Mouse (Mus musculus) spleen, postnatal 14 days (tissue): ENCODE data around the gene Pkn3.
A peak's percentile ranks its signal among the peaks of the same experiment; 100 is the strongest.
"Not testable (repeated sequence)": the region's sequence is repeated elsewhere in the genome, so short reads cannot be mapped to it uniquely, and the experiment has no call there.

Experiments used
- DNase-seq, 2 experiments: peaks; one replicate each; pipeline ENCODE4 v3.0.0; 2021 to 2022; ENCODE audit warnings: low spot score in 2 of 2

The Pkn3 gene

DNA sequence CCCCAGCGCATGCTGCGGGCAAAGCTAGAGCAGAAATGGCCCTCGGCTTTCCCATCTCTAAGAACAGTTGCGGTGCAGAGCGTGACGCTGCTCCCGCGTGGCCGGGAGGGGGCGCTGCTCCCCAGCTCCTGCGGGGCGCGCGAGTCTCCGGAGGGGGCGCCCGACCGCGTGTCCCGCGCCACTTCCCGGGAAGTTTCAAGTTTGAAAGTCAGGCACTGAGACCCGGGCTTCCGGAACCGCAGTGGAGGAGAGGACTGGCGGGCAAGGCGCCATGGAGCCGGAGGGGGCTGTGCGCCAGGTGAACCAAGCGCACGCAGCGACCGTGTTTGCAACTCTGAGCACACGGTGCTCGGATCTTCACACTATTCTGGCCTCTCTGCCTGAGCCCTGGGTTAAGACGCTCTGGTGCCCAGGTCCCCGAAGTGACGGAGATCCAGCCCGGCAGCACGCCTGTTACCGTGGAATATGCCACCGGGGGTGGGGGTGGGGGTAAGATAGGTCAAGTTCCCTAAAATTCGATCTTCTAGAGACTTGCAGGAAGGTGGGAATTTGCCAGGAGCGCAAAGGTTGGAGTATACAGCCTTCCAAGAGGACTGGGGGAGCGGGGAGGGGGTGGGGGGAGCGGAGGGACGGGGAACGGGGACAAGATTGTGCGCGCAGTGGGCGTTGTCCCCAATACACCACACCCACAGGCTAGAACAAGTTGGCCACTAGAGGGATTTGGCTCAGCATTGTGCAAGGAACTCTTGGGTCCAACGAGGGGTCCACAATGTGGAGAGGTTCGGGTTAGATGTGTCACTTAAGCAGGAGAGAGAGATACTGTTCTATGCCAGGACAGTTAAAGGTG lies at the start of gene Pkn3:
Gene Pkn3, plus strand, starts transcription at position 183 of the 847 bp plus-strand sequence.
- DNase-seq = peak; percentile 65 to 82

DNA sequence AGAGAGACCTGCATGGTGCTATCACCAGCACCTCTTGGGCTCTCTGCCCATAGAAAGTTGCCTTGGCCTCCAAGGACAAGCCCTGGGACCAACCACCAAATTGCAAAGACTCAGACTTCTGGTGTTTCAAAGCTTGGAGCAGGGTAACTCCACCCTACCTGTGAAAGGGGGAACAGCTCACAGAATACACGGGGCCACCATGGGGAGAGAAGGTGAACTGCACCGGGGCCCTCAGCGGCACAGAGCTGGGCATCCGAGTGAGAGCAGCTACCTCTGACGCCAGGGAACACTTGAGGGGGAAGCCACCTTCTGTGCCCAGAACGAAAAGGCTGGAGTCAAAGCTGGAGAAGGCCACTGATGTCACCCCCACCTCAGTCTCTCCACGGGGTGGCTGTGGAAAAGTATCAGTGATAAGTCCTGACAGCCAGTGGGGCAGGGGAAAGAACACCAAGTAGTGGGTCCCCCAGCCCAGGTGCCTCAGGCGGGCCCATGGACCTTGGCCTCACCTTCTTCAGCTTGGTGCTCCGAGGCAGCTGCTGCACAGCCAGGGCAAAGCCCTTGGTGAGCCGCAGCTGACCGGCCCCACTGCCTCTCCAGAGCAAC lies 45.1 kb upstream of the Pkn3 start:
- DNase-seq = no peak

DNA sequence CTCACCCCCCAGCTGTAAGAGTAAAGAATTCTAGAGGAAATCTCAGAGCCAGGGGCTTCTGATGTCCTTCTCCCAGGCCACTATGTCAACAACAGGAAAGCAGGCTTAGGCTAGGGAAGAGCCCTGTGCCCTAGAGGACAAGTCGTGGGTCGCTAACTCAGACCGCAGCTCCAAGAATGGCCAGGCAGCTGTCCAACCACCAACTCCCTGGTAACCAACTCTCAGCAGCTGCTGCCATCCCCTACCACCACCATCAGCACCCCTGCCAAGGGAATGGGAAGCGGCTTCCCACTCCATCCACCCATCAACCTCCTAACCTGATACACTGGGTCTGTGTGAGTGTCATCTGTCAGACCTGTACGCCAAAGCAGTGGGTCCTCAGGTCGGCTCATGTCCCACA lies 44.5 kb upstream of the Pkn3 start:
- no peak for DNase-seq

DNA sequence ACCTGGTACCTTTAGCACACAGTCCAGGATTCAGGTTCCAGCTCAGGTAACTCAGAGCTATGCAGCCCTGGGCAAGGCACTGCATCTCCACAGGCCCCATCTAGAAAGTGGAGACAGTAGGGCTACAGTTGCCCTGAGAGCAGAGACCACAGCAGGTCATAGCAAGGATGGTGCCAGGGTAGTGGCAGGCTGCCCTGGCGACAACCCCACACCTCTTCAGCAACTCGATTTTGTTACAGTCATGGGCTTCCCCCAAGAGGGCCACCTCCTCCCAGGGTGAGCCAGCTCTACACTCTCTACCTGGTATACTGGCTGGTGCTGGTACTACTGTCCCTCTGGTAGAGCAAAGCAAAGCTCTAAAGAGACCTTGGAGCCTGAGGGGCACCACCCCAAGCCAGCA lies 39.7 kb upstream of the Pkn3 start:
- DNase-seq = no peak

DNA sequence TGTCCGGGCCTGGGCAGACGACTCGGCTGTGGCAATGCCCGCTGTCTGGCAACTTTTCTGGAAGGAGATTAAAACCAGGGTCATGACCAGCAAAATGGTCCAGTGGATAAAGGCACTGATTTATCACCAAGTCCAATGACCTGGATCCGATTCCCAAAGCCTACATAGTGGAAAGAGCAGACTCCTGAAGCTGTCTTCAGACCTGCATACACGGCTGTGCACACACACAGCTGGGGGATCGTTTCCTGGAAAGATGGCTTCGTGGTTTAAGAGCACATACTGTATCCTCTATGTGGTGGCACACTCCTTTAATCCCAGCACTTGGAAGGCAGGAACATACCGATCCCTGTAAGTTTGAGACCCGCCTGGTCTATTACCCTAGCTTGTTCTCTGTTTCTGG lies 39.1 kb upstream of the Pkn3 start:
- DNase-seq = no peak

DNA sequence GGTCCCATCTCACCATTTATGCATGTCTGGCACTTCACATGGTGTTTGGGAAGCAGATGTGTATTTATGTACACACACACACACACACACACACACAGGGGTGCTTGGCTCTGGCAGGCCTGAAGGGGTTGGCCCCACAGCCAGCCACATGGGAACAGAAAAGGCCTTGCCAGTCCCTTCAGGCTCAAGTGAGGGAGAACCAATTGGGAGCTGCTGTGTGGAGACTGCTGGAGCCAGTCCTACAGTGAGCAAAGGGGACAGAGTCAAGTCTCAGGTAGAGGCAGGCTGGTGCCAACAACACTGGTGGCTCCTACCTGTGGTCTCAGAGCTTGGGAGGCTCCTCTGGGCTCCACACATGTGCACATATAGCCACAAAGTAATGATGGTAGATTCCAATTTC lies 37.8 kb upstream of the Pkn3 start:
- DNase-seq = no peak

DNA sequence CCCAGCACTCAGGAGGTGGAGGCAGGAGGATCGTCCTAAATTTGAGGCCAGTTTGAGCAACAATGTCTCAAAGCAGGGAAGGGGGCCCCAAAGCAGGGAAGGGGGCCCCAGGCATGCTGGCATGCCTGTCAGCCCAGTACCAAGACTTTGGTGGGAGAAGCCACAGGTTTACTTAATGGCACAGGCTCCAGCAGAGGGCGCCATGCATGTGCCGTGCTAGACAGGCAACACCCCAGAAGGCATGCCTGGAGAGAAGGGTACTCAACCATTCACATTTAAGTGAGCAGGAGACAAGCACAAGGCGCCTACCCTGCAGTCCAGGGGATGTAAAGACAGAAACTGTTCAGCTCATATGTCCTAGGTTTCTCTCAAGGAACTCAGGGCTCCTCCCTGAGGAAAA lies 35.0 kb upstream of the Pkn3 start:
- peak; percentile 62 to 80 for DNase-seq

DNA sequence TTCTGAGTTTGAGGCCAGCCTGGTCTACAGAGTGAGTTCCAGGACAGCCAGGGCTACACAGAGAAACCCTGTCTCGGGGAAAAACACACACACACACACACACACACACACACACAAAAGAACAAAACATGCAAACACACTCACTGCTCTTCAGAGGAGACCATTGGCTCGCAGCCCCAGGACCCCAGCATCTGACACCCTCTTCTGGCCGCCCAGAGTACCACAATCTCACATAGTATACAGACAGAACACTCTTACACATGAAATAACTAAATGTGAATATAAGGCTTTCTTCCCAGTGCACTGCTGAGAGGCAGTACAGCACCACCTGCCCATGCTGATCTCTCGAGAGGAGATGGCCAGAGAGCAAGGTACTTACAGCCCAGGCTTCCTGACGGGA lies 32.9 kb upstream of the Pkn3 start:
- no peak for DNase-seq

DNA sequence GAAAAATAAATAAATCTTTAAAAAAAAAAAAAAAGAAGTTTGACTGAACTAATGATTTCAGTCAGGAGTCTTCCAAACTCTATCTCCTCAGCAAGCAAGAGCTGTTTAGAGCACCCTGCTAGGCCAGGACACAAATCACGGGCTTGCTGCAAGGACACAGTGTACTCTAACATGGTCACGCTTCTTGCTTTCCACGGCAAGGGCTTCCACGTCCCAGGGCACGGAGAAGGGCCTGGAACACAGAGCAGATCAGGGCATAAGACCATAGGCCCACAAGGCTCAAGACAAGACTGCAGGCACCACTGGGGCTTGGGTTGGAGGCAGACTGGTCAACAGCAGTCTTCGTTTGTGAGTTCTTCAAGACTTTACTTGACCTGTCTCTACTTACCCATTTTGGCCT lies 30.4 kb upstream of the Pkn3 start:
- no peak for DNase-seq

DNA sequence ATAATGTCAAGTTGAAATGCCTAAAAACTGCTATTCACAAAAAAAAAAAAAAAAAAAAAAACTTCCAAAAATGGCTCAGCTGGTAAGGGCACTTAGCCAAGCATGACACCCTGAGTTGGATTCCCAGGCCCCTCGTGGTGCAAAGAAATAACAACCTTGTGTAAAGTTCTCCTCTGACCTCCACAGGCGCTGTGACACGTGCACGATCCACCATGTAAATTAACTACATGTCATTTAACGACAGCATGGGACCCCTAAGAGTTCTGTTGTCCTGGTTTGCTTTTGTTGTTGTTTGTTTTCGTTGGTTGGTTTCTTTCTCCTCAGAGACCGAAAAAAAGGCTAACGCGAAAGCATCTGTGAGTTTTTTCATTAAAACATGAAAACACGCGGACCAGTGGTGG lies 29.4 kb upstream of the Pkn3 start:
- DNase-seq = no peak

DNA sequence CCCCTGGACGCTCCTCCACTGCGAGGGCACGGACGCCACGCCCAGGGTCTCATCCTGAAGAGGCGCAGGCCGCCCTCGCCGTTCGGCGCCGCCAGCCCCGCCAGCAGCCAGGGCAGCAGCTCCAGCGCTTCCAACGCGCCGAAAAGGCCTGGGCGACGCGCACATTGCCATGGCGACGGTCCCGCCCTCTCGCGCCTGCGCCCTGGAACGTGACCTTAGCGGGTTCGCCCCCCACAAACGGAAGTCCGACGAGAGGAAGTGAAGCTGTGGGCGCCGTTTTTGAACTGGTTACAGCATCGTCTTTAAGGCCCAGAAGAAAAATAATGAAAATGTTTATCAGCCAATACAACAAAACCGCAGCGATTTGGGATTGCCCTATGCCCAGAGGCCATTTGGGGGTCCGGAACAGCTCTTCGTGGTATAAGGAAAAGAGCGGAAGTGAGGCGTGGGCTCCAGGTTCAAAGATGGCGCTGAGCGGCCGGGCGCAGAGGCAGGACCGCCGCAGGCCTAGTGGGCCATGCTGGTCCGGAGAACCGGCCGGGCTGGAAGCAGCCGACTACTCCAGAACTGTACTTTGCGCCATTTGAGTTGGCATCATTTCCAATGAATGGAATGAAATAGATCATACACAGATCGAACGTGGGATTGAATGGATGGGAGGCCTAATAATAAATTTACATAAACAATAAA lies 28.6 kb upstream of the Pkn3 start, which contains the start of gene Wdr34:
Gene Wdr34, minus strand, starts transcription at position 183 of the 690 bp plus-strand sequence.
- peak; percentile 97 to 98 for DNase-seq

DNA sequence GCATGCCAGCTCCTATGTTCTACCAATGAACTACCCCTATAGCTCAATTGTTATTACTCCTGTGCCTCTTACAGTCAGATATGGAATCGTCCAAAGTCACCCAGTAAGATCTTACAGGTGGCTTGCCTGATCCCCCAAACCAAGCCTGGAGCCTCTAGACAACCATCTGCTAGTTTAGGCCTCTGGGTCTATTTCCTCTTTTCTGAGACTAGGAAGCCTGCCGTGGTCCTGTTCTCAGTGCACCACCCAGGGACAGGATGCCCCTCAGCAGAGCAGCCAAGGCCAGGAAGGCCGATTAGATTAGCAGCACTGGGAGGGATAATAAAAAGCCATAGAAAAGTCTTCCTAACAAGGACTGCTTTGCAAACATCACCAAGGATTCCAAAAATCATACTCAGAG lies 27.7 kb upstream of the Pkn3 start:
- DNase-seq = no peak

DNA sequence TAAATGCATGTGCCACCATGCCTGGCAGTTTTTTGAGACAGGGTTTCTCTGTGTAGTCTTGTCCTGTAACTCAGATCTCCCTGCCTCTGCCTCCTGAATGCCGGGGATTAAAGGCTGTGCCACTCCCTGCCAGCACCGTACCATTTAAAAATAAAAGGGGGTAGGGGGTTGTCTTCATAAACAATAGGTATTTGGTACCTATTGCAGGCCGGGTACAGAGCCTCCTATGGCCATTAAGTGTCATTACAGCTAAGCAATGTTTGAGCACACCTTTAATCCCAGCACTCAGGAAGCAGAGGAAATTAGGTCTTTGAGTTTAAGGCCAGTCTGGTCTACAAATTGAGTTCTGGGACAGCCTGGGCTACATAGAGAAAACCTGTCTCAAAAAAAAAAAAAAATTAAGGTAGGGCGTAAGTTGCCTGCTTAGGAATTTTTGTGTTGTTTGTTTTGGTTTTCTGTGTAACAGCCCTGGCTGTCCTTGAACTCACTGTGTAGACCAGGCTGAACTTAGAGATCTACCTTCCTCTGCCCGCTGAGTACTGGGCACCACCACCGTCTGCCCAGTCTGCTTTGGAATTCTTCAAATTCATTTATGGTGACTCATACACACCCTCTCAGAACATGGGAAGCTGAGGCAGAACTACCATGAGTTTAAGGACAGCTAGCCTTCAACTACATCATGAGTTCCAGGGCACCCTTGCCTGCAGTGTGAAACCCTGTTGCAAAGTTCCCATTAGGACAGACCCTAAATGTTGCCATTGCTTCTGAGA lies 25.3 kb upstream of the Pkn3 start:
- no peak for DNase-seq

DNA sequence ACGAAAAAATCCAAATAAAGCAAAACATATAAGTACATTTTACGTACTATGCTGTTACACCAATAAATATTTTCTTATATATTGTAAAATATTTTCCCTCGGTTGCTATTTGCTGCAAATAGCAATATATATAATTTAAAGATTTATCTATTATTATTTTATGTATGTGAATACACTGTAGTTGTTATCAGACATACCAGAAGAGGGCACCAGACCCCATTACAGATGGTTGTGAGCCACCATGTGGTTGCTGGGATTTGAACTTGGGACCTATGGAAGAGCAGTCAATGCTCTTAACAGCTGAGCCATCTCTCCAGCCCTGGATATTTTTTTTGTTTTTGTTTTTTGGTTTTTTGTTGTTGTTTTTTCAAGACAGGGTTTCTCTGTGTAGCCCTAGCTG lies 22.2 kb upstream of the Pkn3 start:
- not testable (repeated sequence) for DNase-seq

DNA sequence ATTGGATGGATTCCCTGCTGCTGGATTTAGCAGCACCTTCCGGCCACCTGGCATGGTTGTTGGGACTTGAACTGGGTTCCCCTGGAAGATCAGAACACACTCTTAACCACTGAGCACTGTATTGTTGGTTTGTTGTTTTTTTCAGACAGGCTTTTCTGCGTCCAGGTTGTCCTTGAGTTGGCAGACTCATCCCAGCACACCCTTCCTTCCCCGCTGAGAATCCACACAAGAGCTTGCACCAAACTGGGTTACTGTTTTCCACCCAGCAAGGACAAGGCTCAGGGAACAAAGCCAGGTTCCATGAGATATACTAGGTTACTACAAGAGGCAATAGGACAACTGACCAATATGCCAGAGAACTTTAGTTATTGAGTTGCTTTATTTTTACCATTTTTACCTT lies 20.7 kb upstream of the Pkn3 start:
- no peak for DNase-seq

DNA sequence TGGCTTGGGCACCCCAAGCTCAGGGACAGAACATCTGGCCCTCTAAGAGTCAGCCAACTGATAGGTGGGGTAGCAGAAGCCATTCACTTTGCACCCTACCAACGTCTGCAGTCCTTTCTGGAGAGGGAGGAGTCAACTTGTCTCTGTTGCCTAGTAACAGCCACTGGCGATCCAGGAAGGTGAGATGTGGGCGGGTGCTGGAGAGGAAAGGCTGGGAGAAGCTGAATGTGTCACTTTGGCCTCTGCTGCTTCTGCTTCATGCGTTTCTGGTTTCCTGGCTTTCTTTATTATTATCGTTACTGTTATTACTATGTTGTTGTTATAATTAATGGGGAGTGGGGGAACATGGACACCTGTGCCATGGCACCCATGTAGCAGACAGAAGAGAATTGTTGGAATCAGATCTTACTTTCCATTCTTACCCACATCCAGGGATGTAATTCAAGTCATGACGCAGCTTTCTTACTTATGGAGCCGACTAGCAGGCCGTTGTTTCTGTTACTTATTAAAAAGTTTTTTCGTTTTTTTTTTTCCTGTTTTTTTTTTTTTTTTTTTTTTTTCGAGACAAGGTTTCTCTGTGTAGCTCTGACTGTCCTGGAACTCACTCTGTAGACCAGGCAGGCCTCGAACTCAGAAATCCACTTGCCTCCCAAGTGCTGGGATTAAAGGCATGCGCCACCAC lies 20.1 kb upstream of the Pkn3 start, which contains the start of gene Set:
Gene Set, plus strand, starts transcription at position 156 of the 682 bp plus-strand sequence.
- no peak for DNase-seq

DNA sequence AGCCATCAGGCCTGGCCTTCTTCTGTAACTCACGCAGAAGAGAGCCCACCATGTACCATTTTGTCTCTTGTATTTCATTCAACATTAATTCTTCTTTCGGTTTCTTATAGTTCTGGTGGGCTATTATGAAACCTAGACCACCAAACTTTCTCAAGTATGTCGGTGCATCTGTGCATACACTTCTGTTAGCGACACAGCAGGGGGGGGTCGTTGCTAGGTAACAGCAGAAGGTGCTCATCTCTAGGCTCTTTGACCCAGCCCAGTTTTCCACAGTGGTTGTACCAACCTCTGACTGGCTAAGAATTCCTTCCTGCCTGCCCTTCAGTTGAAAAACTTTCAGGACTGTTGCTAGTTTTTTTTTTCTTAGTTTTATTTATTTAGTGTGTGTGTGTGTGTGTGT lies 19.1 kb upstream of the Pkn3 start:
- DNase-seq = no peak

DNA sequence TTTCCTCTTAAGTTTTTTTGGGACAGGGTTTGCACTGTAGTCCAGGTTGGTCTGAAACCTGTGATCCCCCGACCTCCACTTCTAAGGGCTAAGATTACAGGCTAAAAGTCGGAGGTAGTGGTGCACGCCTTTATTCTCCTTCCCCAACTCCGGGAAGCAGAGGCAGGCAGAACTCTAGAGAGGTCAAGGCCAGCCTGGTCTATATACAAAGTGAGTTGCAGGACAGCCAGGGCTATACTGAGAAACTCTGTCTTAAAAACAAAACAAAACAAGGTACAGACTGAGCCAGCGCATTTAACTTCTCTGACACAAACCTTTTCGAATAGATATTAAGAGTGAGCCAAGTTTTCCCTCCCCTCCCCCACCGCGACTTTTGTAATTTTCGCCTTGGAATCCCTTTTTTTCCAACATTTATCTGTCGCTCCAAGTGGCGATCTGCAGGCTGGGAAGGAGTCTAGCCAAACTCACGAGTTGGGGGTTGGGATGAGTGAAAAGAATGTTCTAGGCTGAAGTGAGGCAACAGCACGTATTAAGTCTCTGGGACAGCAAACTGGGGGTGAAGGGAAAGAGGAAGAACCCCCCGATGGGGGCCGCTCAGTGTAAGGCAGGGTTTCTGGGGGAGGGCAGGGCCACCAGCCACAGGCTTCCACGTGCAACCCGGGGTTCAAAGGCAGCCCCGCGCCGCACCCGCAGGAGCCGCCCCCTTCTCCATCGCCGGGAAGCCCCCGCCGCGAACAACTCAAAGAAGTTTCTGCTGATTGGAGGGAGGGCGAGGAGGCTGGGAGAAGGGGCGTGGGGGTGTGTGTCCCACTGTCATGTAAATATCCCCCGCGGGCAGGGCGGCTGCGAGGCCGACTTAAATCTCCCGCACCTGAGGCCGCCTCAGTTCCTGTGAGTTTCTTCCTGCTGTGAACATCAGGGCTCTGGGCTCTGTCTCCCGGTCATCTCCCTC lies 16.0 kb upstream of the Pkn3 start:
- peak; percentile 29 to 35 for DNase-seq

DNA sequence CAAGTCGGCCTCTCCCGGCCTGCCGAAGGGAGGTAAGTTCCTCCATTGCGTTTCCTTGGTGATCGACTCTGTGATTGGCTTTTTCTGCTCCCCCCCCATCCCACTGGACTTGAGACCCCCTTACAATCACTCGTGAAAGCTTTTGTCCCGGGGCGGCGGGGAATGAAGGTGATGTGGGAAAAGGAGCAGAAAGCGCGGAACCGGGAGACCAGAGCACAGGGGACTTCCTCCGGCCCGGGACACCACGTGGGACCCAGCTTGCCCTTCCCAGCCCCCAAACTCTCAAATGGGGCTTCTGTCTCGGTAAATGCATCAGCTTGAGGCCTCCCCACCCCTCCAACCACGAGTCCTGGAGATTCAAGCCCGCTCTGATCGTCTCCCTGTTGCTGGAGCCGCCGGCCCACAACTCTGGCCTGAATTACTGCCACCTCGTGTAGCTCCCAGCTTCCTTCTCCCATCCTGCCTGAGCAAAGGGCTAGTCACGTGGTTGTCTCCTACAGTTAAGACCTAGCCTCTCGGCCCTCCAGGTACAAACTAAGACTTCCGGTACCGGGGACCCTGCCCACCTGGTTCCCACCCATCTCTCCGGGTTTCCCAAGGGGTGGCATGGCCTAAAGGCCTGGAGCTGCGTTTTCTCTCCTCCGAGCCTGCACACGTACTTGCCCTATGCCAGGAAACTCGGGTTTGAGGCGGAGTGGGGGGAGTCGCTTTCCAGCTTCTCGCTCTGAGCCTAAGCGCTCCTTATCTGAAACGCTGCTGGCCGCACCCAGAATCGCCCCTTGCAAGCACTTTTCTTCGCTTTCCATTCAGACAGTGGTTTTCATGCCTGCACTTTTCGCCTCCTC lies 15.0 kb upstream of the Pkn3 start:
- peak in 1 of 2 experiments; percentile 25 for DNase-seq
